20 mouse cellular contexts compared by ENCODE assay signal in the genomic region with DNA sequence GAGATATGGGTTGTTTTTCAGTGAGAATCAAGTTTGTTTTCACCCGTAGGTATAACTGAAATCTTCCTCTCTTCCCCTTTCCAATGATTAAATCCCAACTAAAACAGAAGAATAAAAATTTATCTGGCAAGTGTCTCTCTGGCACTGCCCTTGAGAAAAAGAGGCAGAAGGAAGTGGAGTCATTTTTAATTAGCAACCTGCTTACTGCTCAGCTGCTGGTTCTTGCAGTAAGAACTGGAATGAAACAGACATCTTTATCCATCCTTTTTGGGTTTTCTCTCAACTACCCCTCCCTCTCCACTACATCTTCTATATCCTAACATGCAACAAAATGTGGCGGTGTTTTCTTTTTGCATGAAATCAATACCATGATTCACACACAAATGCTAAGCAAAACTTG.
"Had no signal": no experiment of that assay in that cellular context is flagged by ENCODE, and none has a peak within 500 bp of the region (broad histone marks: within the 10 kb centered on the region; RNA-seq: fewer than 3 reads in every experiment).

No protein-coding gene starts in this region.

- H3K36me3 ChIP-seq: midbrain, embryonic 10.5 days; midbrain, embryonic 12.5 days; neural tube, embryonic 13.5 days; neural tube, embryonic 15.5 days; stomach, embryonic 15.5 days had no signal

- H3K27ac ChIP-seq: midbrain, embryonic 10.5 days; midbrain, embryonic 12.5 days; neural tube, embryonic 13.5 days; neural tube, embryonic 15.5 days; stomach, embryonic 15.5 days; stomach, postnatal 0 days had no signal

- DNase-seq: lung, adult 18-20 months; lung, embryonic 14.5 days; lung, postnatal 10 days; lung, postnatal 4 days; midbrain, embryonic 14.5 days; retina, postnatal 1 day; right cerebral cortex, adult 18-20 months; right cerebral cortex, postnatal 25 days; right cerebral cortex, postnatal 4 days; spleen, adult 18-20 months; thymus, adult 2 months; thymus, postnatal 25 days had no signal

- H3K4me1 ChIP-seq: midbrain, embryonic 12.5 days; neural tube, embryonic 13.5 days; stomach, embryonic 15.5 days had no signal

- H3K4me3 ChIP-seq: midbrain, embryonic 10.5 days; midbrain, embryonic 12.5 days; myocyte; neural tube, embryonic 13.5 days; neural tube, embryonic 15.5 days; stomach, embryonic 15.5 days had no signal

- H3K27me3 ChIP-seq: midbrain, embryonic 12.5 days; neural tube, embryonic 13.5 days; neural tube, embryonic 15.5 days; stomach, embryonic 15.5 days had no signal

- H3K9me3 ChIP-seq: midbrain, embryonic 10.5 days; midbrain, embryonic 12.5 days; neural tube, embryonic 13.5 days; neural tube, embryonic 15.5 days; stomach, embryonic 15.5 days had no signal

- H3K4me2 ChIP-seq: lung, embryonic 14.5 days; midbrain, embryonic 12.5 days; neural tube, embryonic 13.5 days; neural tube, embryonic 15.5 days; stomach, embryonic 15.5 days had no signal

- H3K9ac ChIP-seq: lung, embryonic 14.5 days; midbrain, embryonic 12.5 days; neural tube, embryonic 13.5 days; neural tube, embryonic 15.5 days; stomach, embryonic 15.5 days had no signal

- ATAC-seq: midbrain, embryonic 16.5 days had no signal
